Mouse (Mus musculus) MEL (cell line): ENCODE data around the gene Arhgef17. TPM values are rescaled to one million over a fixed set of nuclear protein-coding genes. Genes with fewer than 3 reads are reported as not detected.

Experiments
- DNase-seq: peaks from one replicate; pipeline ENCODE4 v3.0.0; 2011; ENCODE audit warnings: low read depth, low spot score
- H3K27ac ChIP-seq: 2 replicates; pipeline ENCODE4 v1.5.1; 2012; ENCODE audit warnings: low read depth, mild to moderate bottlenecking, control low read depth, low read length, moderate library complexity; ENCODE audit not compliant: control insufficient read depth
- H3K27me3 ChIP-seq, 2 experiments: fragments of 150-350 bp in 1 of 2; sonication (generic) in 1 of 2; 2 replicates each; pipeline ENCODE4 v1.6.1; 2012; ENCODE audit warnings: low read length in 2 of 2, mild to moderate bottlenecking in 2 of 2, improper control_type of control experiment in 1 of 2, moderate library complexity in 1 of 2; ENCODE audit not compliant: insufficient read depth in 2 of 2, control insufficient read depth in 1 of 2
- H3K36me3 ChIP-seq, 2 experiments: 2 replicates each; pipeline ENCODE4 v1.6.1; 2012 to 2014; ENCODE audit warnings: low read length in 2 of 2, improper control_type of control experiment in 1 of 2, inconsistent platforms in 1 of 2, mild to moderate bottlenecking in 1 of 2; ENCODE audit not compliant: insufficient read depth in 2 of 2, control insufficient read depth in 1 of 2
- H3K4me1 ChIP-seq, 2 experiments: fragments of 150-350 bp in 1 of 2; sonication (generic) in 1 of 2; 2 replicates each; pipeline ENCODE4 v1.6.1; 2012; ENCODE audit warnings: low read length in 2 of 2, improper control_type of control experiment in 1 of 2, mild to moderate bottlenecking in 1 of 2; ENCODE audit not compliant: insufficient read depth in 2 of 2, control insufficient read depth in 1 of 2
- H3K4me3 ChIP-seq, 2 experiments: fragments of 150-350 bp in 1 of 2; sonication (generic) in 1 of 2; 2 replicates each; pipeline ENCODE4 v1.5.1; 2012; ENCODE audit warnings: low read depth in 2 of 2, low read length in 2 of 2, mild to moderate bottlenecking in 2 of 2, moderate library complexity in 2 of 2, control low read depth in 1 of 2, improper control_type of control experiment in 1 of 2; ENCODE audit not compliant: control insufficient read depth in 1 of 2, insufficient read depth in 1 of 2
- H3K79me2 ChIP-seq: 2 replicates; pipeline ENCODE4 v1.6.1; 2012; ENCODE audit warnings: mild to moderate bottlenecking, low read length, moderate library complexity; ENCODE audit not compliant: control insufficient read depth, poor library complexity, insufficient read depth
- H3K9ac ChIP-seq: 2 replicates; pipeline ENCODE4 v1.6.1; 2012; ENCODE audit warnings: low read depth, mild to moderate bottlenecking, control low read depth, low read length, moderate library complexity; ENCODE audit not compliant: control insufficient read depth, poor library complexity, severe bottlenecking
- H3K9me3 ChIP-seq: fragments of 150-350 bp; sonication (generic); replicated peaks from 2 replicates; pipeline ENCODE4 v1.6.1; 2012; ENCODE audit warnings: mild to moderate bottlenecking, low read length, improper control_type of control experiment, moderate library complexity; ENCODE audit not compliant: insufficient read depth
- BHLHE40 ChIP-seq: IDR thresholded peaks from 2 replicates; pipeline ENCODE4 v1.6.1; 2012; ENCODE audit warnings: low read depth, mild to moderate bottlenecking, inconsistent platforms, low read length, improper control_type of control experiment, borderline replicate concordance
- CHD2 ChIP-seq: IDR thresholded peaks from 2 replicates; pipeline ENCODE4 v1.6.1; 2011; ENCODE audit warnings: low read length, improper control_type of control experiment
- CTCF ChIP-seq, 3 experiments: IDR thresholded peaks in 2 of 3; conservative IDR thresholded peaks in 1 of 3; 2 replicates each; pipeline ENCODE4 v1.5.1; 2011 to 2012; ENCODE audit warnings: low read length in 3 of 3, low read depth in 2 of 3, mild to moderate bottlenecking in 2 of 3, improper control_type of control experiment in 1 of 3, inconsistent platforms in 1 of 3, mixed read lengths in 1 of 3, moderate library complexity in 1 of 3; ENCODE audit not compliant: control insufficient read depth in 1 of 3, insufficient read depth in 1 of 3, poor library complexity in 1 of 3, severe bottlenecking in 1 of 3
- ELF1 ChIP-seq: IDR thresholded peaks from 2 replicates; pipeline ENCODE4 v1.6.1; 2014; ENCODE audit warnings: low read depth, mild to moderate bottlenecking, inconsistent platforms, low read length, improper control_type of control experiment, moderate library complexity
- EP300 ChIP-seq, 2 experiments: IDR thresholded peaks; 2 replicates each; pipeline ENCODE4 v1.6.1; 2011; ENCODE audit warnings: improper control_type of control experiment in 2 of 2, low read length in 2 of 2, low read depth in 1 of 2, mild to moderate bottlenecking in 1 of 2
- ETS1 ChIP-seq: IDR thresholded peaks from 2 replicates; pipeline ENCODE4 v1.6.1; 2012; ENCODE audit warnings: low read depth, mild to moderate bottlenecking, inconsistent platforms, low read length, improper control_type of control experiment, moderate library complexity
- HCFC1 ChIP-seq: IDR thresholded peaks from 2 replicates; pipeline ENCODE4 v1.6.1; 2012; ENCODE audit warnings: low read depth, mild to moderate bottlenecking, inconsistent platforms, low read length, improper control_type of control experiment, moderate library complexity
- KAT2A ChIP-seq: conservative IDR thresholded peaks from 2 replicates; pipeline ENCODE4 v1.6.1; 2012; ENCODE audit warnings: low read depth, low read length, improper control_type of control experiment, inconsistent platforms
- MAFK ChIP-seq: IDR thresholded peaks from 2 replicates; pipeline ENCODE4 v1.6.1; 2011; ENCODE audit warnings: low read depth, mild to moderate bottlenecking, low read length, improper control_type of control experiment, borderline replicate concordance
- MAX ChIP-seq: IDR thresholded peaks from 2 replicates; pipeline ENCODE4 v1.6.1; 2011; ENCODE audit warnings: low read length, improper control_type of control experiment
- MXI1 ChIP-seq: IDR thresholded peaks from 2 replicates; pipeline ENCODE4 v1.6.1; 2011; ENCODE audit warnings: mild to moderate bottlenecking, low read depth, low read length, improper control_type of control experiment
- MYC ChIP-seq: IDR thresholded peaks from 2 replicates; pipeline ENCODE4 v1.6.1; 2011; ENCODE audit warnings: low read depth, mild to moderate bottlenecking, low read length, improper control_type of control experiment, moderate library complexity
- NELFE ChIP-seq: IDR thresholded peaks from 2 replicates; pipeline ENCODE4 v1.6.1; 2011; ENCODE audit warnings: low read depth, low read length, improper control_type of control experiment
- POLR2AphosphoS2 ChIP-seq: IDR thresholded peaks from 2 replicates; pipeline ENCODE4 v1.6.1; 2011; ENCODE audit warnings: low read length, improper control_type of control experiment
- POLR2AphosphoS5 ChIP-seq: IDR thresholded peaks from 2 replicates; pipeline ENCODE4 v1.6.1; 2012; ENCODE audit warnings: low read depth, borderline replicate concordance, mild to moderate bottlenecking, inconsistent platforms, low read length, moderate library complexity, mixed read lengths
- SIN3A ChIP-seq: IDR thresholded peaks from 2 replicates; pipeline ENCODE4 v1.6.1; 2012; ENCODE audit warnings: low read length, improper control_type of control experiment, inconsistent platforms
- TBP ChIP-seq: IDR thresholded peaks from 2 replicates; pipeline ENCODE4 v1.8.0; 2011; ENCODE audit warnings: low read depth, low read length, improper control_type of control experiment
- USF1 ChIP-seq: IDR thresholded peaks from 2 replicates; pipeline ENCODE4 v1.6.1; 2014; ENCODE audit warnings: low read depth, mild to moderate bottlenecking, inconsistent platforms, low read length, improper control_type of control experiment, moderate library complexity
- USF2 ChIP-seq, 2 experiments: IDR thresholded peaks; 2 replicates each; pipeline ENCODE4 v1.6.1; 2011 to 2012; ENCODE audit warnings: improper control_type of control experiment in 2 of 2, low read length in 2 of 2, borderline replicate concordance in 1 of 2, inconsistent platforms in 1 of 2, low read depth in 1 of 2, mild to moderate bottlenecking in 1 of 2; ENCODE audit not compliant: insufficient read depth in 1 of 2
- ZC3H11A ChIP-seq: IDR thresholded peaks from 2 replicates; pipeline ENCODE4 v1.6.1; 2012; ENCODE audit warnings: low read depth, mild to moderate bottlenecking, inconsistent platforms, low read length, improper control_type of control experiment
- ZNF384 ChIP-seq: IDR thresholded peaks from 2 replicates; pipeline ENCODE4 v1.6.1; 2012; ENCODE audit warnings: low read depth, mild to moderate bottlenecking, inconsistent platforms, low read length, improper control_type of control experiment
- polyA plus RNA-seq, 2 experiments: library from polyadenylated mRNA; stranded (reverse) in 1 of 2; unstranded in 1 of 2; fragments of >175 nt in 1 of 2; fragments of >200 nt in 1 of 2; gene quantifications; 2 replicates each; pipeline versions ENCODE4 v1.2.1 to v1.2.4; 2012; ENCODE audit warnings: low replicate concordance in 2 of 2, low read depth in 1 of 2; ENCODE audit not compliant: insufficient read length in 2 of 2, insufficient read depth in 1 of 2, missing spikeins in 1 of 2
- total RNA-seq: library from RNA; depleted of rRNA; stranded (reverse); fragments of 300-350 nt; gene quantifications from 2 replicates; pipeline ENCODE4 v1.2.3, GENCODE M21; 2012

Gene Arhgef17
- total and polyA plus RNA-seq, 3 experiments, result under 0.01 TPM; not detected in 2

DNA sequence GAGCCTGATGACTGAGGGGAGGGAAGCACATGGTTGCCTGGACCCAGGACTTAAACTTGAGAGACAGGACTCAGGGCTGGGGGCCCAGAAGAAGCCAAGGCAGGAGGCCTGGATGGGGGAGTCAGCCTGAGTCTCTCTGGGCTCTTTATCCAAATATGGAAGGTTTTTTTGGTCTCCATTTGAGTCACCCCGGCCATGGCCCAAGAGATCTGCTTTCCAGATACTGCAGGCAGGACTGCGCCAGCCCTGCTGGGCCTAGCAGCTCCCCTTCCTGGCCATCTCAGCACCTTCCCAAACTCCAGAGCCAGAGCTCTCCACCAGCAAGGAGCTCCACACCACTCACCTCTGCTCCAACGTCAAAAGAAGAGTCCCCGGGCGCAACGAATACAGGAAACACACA lies 15.4 kb downstream of the Arhgef17 start:
- no peaks in the 10 kb centered on the region for H3K4me1 ChIP-seq
- H3K36me3 ChIP-seq, result no peaks in the 10 kb centered on the region
- no peak overlapping the region for H3K4me3 ChIP-seq
- no peak for TF ChIP-seq BHLHE40
- no peak for TF ChIP-seq ZC3H11A
- TF ChIP-seq MAFK, result no peak
- TF ChIP-seq TBP, result no peak
- no peak for TF ChIP-seq ZNF384
- no peak for TF ChIP-seq EP300 (IDR thresholded peaks at IDR 0.05; ENCODE audit: low read depth in 1 of 2, low read length in 2 of 2)
- TF ChIP-seq POLR2AphosphoS5, result no peak
- no peak for TF ChIP-seq HCFC1
- no peak for TF ChIP-seq CHD2
- no peak overlapping the region for H3K27ac ChIP-seq
- no peak for DNase-seq
- H3K27me3 ChIP-seq, result peaks cover 0 to 1% of the 10 kb centered on the region in 2 experiments; a peak in 2 of 4 replicates
- no peaks in the 10 kb centered on the region for H3K79me2 ChIP-seq
- no peak overlapping the region for H3K9ac ChIP-seq
- no peaks in the 10 kb centered on the region for H3K9me3 ChIP-seq

DNA sequence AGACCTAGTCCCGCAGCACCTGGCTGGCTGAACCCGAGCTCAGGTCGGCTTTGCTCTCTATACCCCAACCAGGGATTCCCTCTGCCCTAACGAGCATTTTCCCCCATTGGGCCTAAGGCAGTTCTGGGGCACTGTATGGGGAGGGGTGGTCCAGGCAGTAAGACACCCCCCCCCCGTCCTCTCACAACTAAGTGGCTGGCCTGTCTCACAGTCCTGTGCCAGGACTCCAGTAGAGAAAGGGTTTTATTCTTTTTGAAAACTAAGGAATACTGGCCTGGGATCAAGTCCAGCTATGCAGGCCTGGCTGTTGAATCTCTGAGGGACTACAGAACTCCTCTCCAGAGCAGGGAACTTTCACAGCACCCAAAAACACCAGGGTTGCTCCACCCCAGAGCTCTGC lies 16.7 kb downstream of the Arhgef17 start:
- TF ChIP-seq SIN3A (no peak), BHLHE40 (no peak), ELF1 (no peak), MYC (no peak), KAT2A (no peak), TBP (no peak), USF2 (IDR thresholded peaks at IDR 0.05; ENCODE audit: borderline replicate concordance in 1 of 2, insufficient read depth in 1 of 2, low read depth in 1 of 2, low read length in 2 of 2) (no peak), USF1 (no peak), POLR2AphosphoS2 (no peak), ETS1 (no peak), MXI1 (no peak), NELFE (no peak), CTCF (IDR thresholded peaks at IDR 0.05 in 2 of 3, conservative IDR thresholded peaks at IDR 0.05 in 1 of 3; ENCODE audit: control insufficient read depth in 1 of 3, insufficient read depth in 1 of 3, low read depth in 2 of 3, low read length in 3 of 3, poor library complexity in 1 of 3, severe bottlenecking in 1 of 3) (no peak), MAX (no peak)
- H3K4me1 ChIP-seq, result no peaks in the 10 kb centered on the region
- no peak overlapping the region for H3K9ac ChIP-seq
- no peak for DNase-seq
- no peak overlapping the region for H3K27ac ChIP-seq
- no peak overlapping the region for H3K4me3 ChIP-seq
- H3K27me3 ChIP-seq, result peaks cover 0 to 1% of the 10 kb centered on the region in 2 experiments; a peak in 2 of 4 replicates
- H3K36me3 ChIP-seq, result no peaks in the 10 kb centered on the region
- no peaks in the 10 kb centered on the region for H3K79me2 ChIP-seq
- no peaks in the 10 kb centered on the region for H3K9me3 ChIP-seq
